Mouse (Mus musculus) liver, adult 2 months (tissue): ENCODE measurements at regions not wholly inside any gene's neighbourhood (a gene's known extent, or its start where the extent isn't known, plus 50 kb on each side); places are given as distances from the start of the nearest gene placed in this dataset.

ENCODE experiments used
- CTCF ChIP-seq: fragments of 200-500 bp; IDR thresholded peaks from 2 replicates; pipeline ENCODE4 v1.5.1; 2011; ENCODE audit warnings: low read depth, low read length, control low read depth
- POLR2A ChIP-seq: fragments of 200-500 bp; IDR thresholded peaks from 2 replicates; pipeline ENCODE4 v1.6.1; 2011; ENCODE audit warnings: low read length, control low read depth; ENCODE audit not compliant: insufficient read depth; ENCODE audit errors: extremely low read depth

GRCm38 (mm10) chr5:75877609-75877971 is 100.7 kb downstream of the Kdr start:
- TF ChIP-seq CTCF: no peak
- TF ChIP-seq POLR2A: no peak
